Mouse (Mus musculus): Measurements from ENCODE around the gene Hic2.
"Not testable (repeated sequence)": the region's sequence is repeated elsewhere in the genome, so short reads cannot be mapped to it uniquely, and the experiment has no call there.

DNA sequence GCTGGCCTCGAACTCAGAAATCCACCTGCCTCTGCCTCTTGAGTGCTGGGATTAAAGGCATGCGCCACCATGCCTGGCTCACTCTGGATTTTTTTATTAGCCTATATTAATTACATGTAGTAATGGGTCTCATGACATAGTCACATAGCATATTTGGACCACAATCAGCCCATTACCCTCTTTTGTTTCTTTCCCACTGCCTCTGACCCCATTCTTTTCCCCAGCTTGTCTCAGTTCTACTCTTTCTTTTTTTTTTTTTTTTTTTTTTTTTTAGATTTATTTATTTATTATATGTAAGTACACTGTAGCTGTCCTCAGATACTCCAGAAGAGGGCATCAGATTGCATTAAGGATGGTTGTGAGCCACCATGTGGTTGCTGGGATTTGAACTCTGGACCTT lies 1.8 kb upstream of the Hic2 start:
- TF ChIP-seq CTCF (IDR thresholded peaks at IDR 0.05 in 2 of 3, conservative IDR thresholded peaks at IDR 0.05 in 1 of 3; ENCODE audit: control insufficient read depth in 1 of 3, insufficient read depth in 1 of 3, low read depth in 2 of 3, low read length in 3 of 3, poor library complexity in 1 of 3, severe bottlenecking in 1 of 3); BHLHE40 (IDR thresholded peaks at IDR 0.05; ENCODE audit: borderline replicate concordance, low read depth, low read length); SMC3 (IDR thresholded peaks at IDR 0.05; ENCODE audit: low read depth, low read length); TCF12 (IDR thresholded peaks at IDR 0.05; ENCODE audit: low read depth, low read length); MAFK (IDR thresholded peaks at IDR 0.05; ENCODE audit: borderline replicate concordance, low read depth, low read length): not testable (repeated sequence)
